Mouse (Mus musculus): ENCODE measurements around the gene Bsph1. TPM values are rescaled to one million over a fixed set of nuclear protein-coding genes. Genes with fewer than 3 reads are reported as not detected.

Bsph1 gene
- not detected in 2 replicates for polyA plus RNA-seq (2012)

DNA sequence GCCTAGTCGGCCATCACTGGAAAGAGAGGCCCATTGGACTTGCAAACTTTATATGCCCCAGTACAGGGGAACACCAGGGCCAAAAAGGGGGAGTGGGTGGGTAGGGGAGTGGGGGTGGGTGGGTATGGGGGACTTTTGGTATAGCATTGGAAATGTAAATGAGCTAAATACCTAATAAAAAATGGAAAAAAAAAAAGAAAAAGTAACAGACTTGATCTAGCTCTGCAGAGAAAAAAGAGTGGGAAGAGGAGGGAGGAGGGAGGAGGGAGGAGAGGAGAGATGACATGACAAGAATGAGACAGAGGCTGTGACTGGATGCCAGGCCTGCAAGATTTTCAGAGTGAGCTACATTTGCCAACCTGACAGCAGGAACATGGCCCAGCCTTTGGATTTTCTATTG is at the start of gene Bsph1:
Bsph1 (plus strand) TSS at position 301 of the 400 bp plus-strand sequence.

Other genes starting within 250 kb of the Bsph1 start
- gene Vmn1r89, start 237.8 kb upstream of the Bsph1 start, polyA plus RNA-seq (2012): not detected in 2 replicates
- gene Lig1, start 173.6 kb upstream of the Bsph1 start, polyA plus RNA-seq (2012): 63.9 and 82.8 TPM in 2 replicates
- gene Zswim9, start 172.1 kb upstream of the Bsph1 start, polyA plus RNA-seq (2012): 1.2 and 1.8 TPM in 2 replicates
- 0.06 and 0.13 TPM in 2 replicates for gene Pla2g4c, start 126.2 kb upstream of the Bsph1 start, polyA plus RNA-seq (2012)
- not detected in 2 replicates for gene Cabp5, start 52.7 kb upstream of the Bsph1 start, polyA plus RNA-seq (2012)
- not detected in 2 replicates for gene Bsph2, start 120.2 kb downstream of the Bsph1 start, polyA plus RNA-seq (2012)
- not detected in 2 replicates for gene Sult2a5, start 173.1 kb downstream of the Bsph1 start, polyA plus RNA-seq (2012)